Mouse (Mus musculus) MEL (cell line): ENCODE results near the gene Orm2.

Experiments used
- CTCF ChIP-seq, 3 experiments: IDR thresholded peaks in 2 of 3; conservative IDR thresholded peaks in 1 of 3; 2 replicates each; pipeline ENCODE4 v1.5.1; 2011 to 2012; ENCODE audit warnings: low read length in 3 of 3, low read depth in 2 of 3, mild to moderate bottlenecking in 2 of 3, improper control_type of control experiment in 1 of 3, inconsistent platforms in 1 of 3, mixed read lengths in 1 of 3, moderate library complexity in 1 of 3; ENCODE audit not compliant: control insufficient read depth in 1 of 3, insufficient read depth in 1 of 3, poor library complexity in 1 of 3, severe bottlenecking in 1 of 3
- EP300 ChIP-seq, 2 experiments: IDR thresholded peaks; 2 replicates each; pipeline ENCODE4 v1.6.1; 2011; ENCODE audit warnings: improper control_type of control experiment in 2 of 2, low read length in 2 of 2, low read depth in 1 of 2, mild to moderate bottlenecking in 1 of 2
- ETS1 ChIP-seq: IDR thresholded peaks from 2 replicates; pipeline ENCODE4 v1.6.1; 2012; ENCODE audit warnings: low read depth, mild to moderate bottlenecking, inconsistent platforms, low read length, improper control_type of control experiment, moderate library complexity
- MAX ChIP-seq: IDR thresholded peaks from 2 replicates; pipeline ENCODE4 v1.6.1; 2011; ENCODE audit warnings: low read length, improper control_type of control experiment
- MYB ChIP-seq: IDR thresholded peaks from 2 replicates; pipeline ENCODE4 v1.6.1; 2011; ENCODE audit warnings: mild to moderate bottlenecking, low read depth, low read length, improper control_type of control experiment
- POLR2A ChIP-seq, 2 experiments: IDR thresholded peaks; 2 replicates each; pipeline ENCODE4 v1.6.1; 2011 to 2012; ENCODE audit warnings: low read length in 2 of 2, mild to moderate bottlenecking in 2 of 2, control low read depth in 1 of 2, improper control_type of control experiment in 1 of 2, low read depth in 1 of 2, moderate library complexity in 1 of 2; ENCODE audit not compliant: control insufficient read depth in 1 of 2, insufficient read depth in 1 of 2, poor library complexity in 1 of 2
- RAD21 ChIP-seq: IDR thresholded peaks from 2 replicates; pipeline ENCODE4 v1.6.1; 2011; ENCODE audit warnings: mild to moderate bottlenecking, low read depth, low read length, improper control_type of control experiment
- TAL1 ChIP-seq: IDR thresholded peaks from 2 replicates; pipeline ENCODE4 v1.6.1; 2012; ENCODE audit warnings: mild to moderate bottlenecking, inconsistent platforms, low read length, moderate library complexity, mixed read lengths
- TCF12 ChIP-seq: IDR thresholded peaks from 2 replicates; pipeline ENCODE4 v1.6.1; 2014; ENCODE audit warnings: low read depth, mild to moderate bottlenecking, inconsistent platforms, low read length, improper control_type of control experiment, moderate library complexity

- TF ChIP-seq EP300 (IDR thresholded peaks at IDR 0.05; ENCODE audit: low read depth in 1 of 2, low read length in 2 of 2): no peak
- no peak for TF ChIP-seq RAD21
- no peak for TF ChIP-seq POLR2A (IDR thresholded peaks at IDR 0.05; ENCODE audit: control insufficient read depth in 1 of 2, insufficient read depth in 1 of 2, low read depth in 1 of 2, low read length in 2 of 2, poor library complexity in 1 of 2)
- no peak for TF ChIP-seq CTCF (IDR thresholded peaks at IDR 0.05 in 2 of 3, conservative IDR thresholded peaks at IDR 0.05 in 1 of 3; ENCODE audit: control insufficient read depth in 1 of 3, insufficient read depth in 1 of 3, low read depth in 2 of 3, low read length in 3 of 3, poor library complexity in 1 of 3, severe bottlenecking in 1 of 3)
- TF ChIP-seq MAX: no peak
- TF ChIP-seq ETS1: no peak
- TF ChIP-seq TAL1: no peak
- TF ChIP-seq TCF12: no peak
- no peak for TF ChIP-seq MYB
Measured at GRCm38 (mm10) chr4:63323275-63323815, 38.9 kb upstream of the Orm2 start.
